Mouse (Mus musculus) liver, postnatal 0 days (tissue): Measurements from ENCODE around the gene Vti1a. TPM values are rescaled to one million over a fixed set of nuclear protein-coding genes. Genes with fewer than 3 reads are reported as not detected.

Experiments
- ATAC-seq: fragments of 200-750 bp; cut with Nextera tagmentation; 2 replicates; pipeline ENCODE4 v1.8.0; 2017; ENCODE audit warnings: mild to moderate bottlenecking, moderate library complexity
- DNase-seq: peaks from one replicate; pipeline ENCODE4 v3.0.0-alpha.2; 2016
- H3K27ac ChIP-seq: fragments of 300-500 bp; sonication (generic); 2 replicates; pipeline ENCODE4 v1.5.1; 2014; ENCODE audit warnings: antibody characterized with exemption, moderate library complexity, mild to moderate bottlenecking, low read depth
- H3K27me3 ChIP-seq: fragments of 300-500 bp; sonication (generic); 2 replicates; pipeline ENCODE4 v1.6.1; 2014; ENCODE audit warnings: low read length, control low read depth, mixed read lengths; ENCODE audit not compliant: insufficient read depth
- H3K36me3 ChIP-seq: fragments of 300-500 bp; sonication (generic); replicated peaks from 2 replicates; pipeline ENCODE4 v1.6.1; 2014; ENCODE audit warnings: mild to moderate bottlenecking, control low read depth, low read length, moderate library complexity, mixed read lengths; ENCODE audit not compliant: insufficient read depth
- H3K4me1 ChIP-seq: fragments of 300-500 bp; sonication (generic); 2 replicates; pipeline ENCODE4 v1.6.1; 2014; ENCODE audit warnings: antibody characterized with exemption, mild to moderate bottlenecking, control low read depth; ENCODE audit not compliant: insufficient read depth
- H3K4me2 ChIP-seq: fragments of 300-500 bp; sonication (generic); 2 replicates; pipeline ENCODE4 v1.6.1; 2014; ENCODE audit warnings: low read depth, mild to moderate bottlenecking, low read length, moderate library complexity, mixed read lengths
- H3K4me3 ChIP-seq: fragments of 300-500 bp; sonication (generic); 2 replicates; pipeline ENCODE4 v1.5.1; 2014; ENCODE audit warnings: low read depth, low read length
- H3K9ac ChIP-seq: fragments of 300-500 bp; sonication (generic); replicated peaks from 2 replicates; pipeline ENCODE4 v1.6.1; 2014; ENCODE audit warnings: mild to moderate bottlenecking, moderate library complexity
- H3K9me3 ChIP-seq: fragments of 300-500 bp; sonication (generic); 2 replicates; pipeline ENCODE4 v1.6.1; 2016; ENCODE audit warnings: mild to moderate bottlenecking, control low read depth, low read length, mixed read lengths
- CTCF ChIP-seq: sonication (generic); IDR thresholded peaks from 2 replicates; pipeline ENCODE4 v1.5.1; 2016; ENCODE audit warnings: antibody characterized with exemption, low read depth
- EP300 ChIP-seq: IDR thresholded peaks from 2 replicates; pipeline ENCODE4 v1.6.1; 2016; ENCODE audit warnings: antibody characterized with exemption, low read depth, mild to moderate bottlenecking
- WGBS: fragments of 180-500 bp; shearing (Covaris S2); extraction: QIAGEN DNeasy Blood & Tissue Kit; methylation state at CpG from one replicate; pipeline ENCODE4 v1.1.7; 2014; ENCODE audit not compliant: insufficient replicate concordance; 5-methylcytosine and 5-hydroxymethylcytosine counted together
- polyA plus RNA-seq: library from polyadenylated mRNA; unstranded; fragments of >200 nt; fragmentation: Nextera tagmentation; extraction: Ambion mirVana; gene quantifications from 2 replicates; pipeline ENCODE4 v1.2.1, GENCODE M21; 2015

Vti1a gene
- polyA plus RNA-seq, 1 experiment from 2014 or later: 10.5 TPM

- Histone ChIP-seq H3K27ac (no peak overlapping the region), H3K27me3 (no peaks in the 10 kb centered on the region), H3K9me3 (no peaks in the 10 kb centered on the region), H3K36me3 (no peaks in the 10 kb centered on the region), H3K4me3 (no peak overlapping the region), H3K9ac (no peak overlapping the region), H3K4me1 (0 out of 2 replicates have a peak, but pooled peaks cover 2% of the 10 kb centered on the region), H3K4me2 (no peak overlapping the region)
- TF ChIP-seq EP300: no peak
- TF ChIP-seq CTCF: no peak
- DNase-seq: no peak
- no peak for ATAC-seq
- WGBS: 86% methylated on average over 8 of the region's 8 CpGs
Measured at GRCm38 (mm10) chr19:55616937-55617336, 300.8 kb downstream of the Vti1a start.

- no peak overlapping the region for H3K27ac ChIP-seq
- H3K4me3 ChIP-seq: no peak overlapping the region
- H3K4me2 ChIP-seq: no peak overlapping the region
- 0 out of 2 replicates have a peak, but pooled peaks cover 2% of the 10 kb centered on the region for H3K4me1 ChIP-seq
- no peak overlapping the region for H3K9ac ChIP-seq
- H3K36me3 ChIP-seq: no peaks in the 10 kb centered on the region
- ATAC-seq: no peak
- H3K9me3 ChIP-seq: no peaks in the 10 kb centered on the region
- no peak for DNase-seq
- WGBS: 78% methylated on average over 7 of the region's 7 CpGs
- no peaks in the 10 kb centered on the region for H3K27me3 ChIP-seq
- no peak for TF ChIP-seq CTCF
- no peak for TF ChIP-seq EP300
Measured at GRCm38 (mm10) chr19:55618546-55618945, 302.5 kb downstream of the Vti1a start.

- no peak for DNase-seq
- Histone ChIP-seq H3K4me2 (no peak overlapping the region), H3K27ac (no peak overlapping the region), H3K27me3 (no peaks in the 10 kb centered on the region), H3K36me3 (no peaks in the 10 kb centered on the region), H3K9ac (no peak overlapping the region), H3K4me3 (no peak overlapping the region), H3K4me1 (0 out of 2 replicates have a peak, but pooled peaks cover 2% of the 10 kb centered on the region), H3K9me3 (no peaks in the 10 kb centered on the region)
- no peak for TF ChIP-seq EP300
- no peak for TF ChIP-seq CTCF
- 76% methylated on average over 14 of the region's 14 CpGs for WGBS
- ATAC-seq: no peak
Measured at GRCm38 (mm10) chr19:55620411-55621008, 304.4 kb downstream of the Vti1a start.

- H3K4me3 ChIP-seq: no peak overlapping the region
- no peaks in the 10 kb centered on the region for H3K9me3 ChIP-seq
- DNase-seq: no peak
- no peak overlapping the region for H3K4me2 ChIP-seq
- no peak for TF ChIP-seq EP300
- TF ChIP-seq CTCF: no peak
- no peak overlapping the region for H3K9ac ChIP-seq
- H3K27me3 ChIP-seq: no peaks in the 10 kb centered on the region
- no peak for ATAC-seq
- 0 out of 2 replicates have a peak, but pooled peaks cover 2% of the 10 kb centered on the region for H3K4me1 ChIP-seq
- H3K36me3 ChIP-seq: no peaks in the 10 kb centered on the region; the same call in 1 of the 2 replicates
- WGBS: 81% methylated on average over 12 of the region's 12 CpGs
- no peak overlapping the region for H3K27ac ChIP-seq
Measured at GRCm38 (mm10) chr19:55621011-55621625, 305.0 kb downstream of the Vti1a start.

GRCm38 (mm10) chr19:55622821-55623220, 306.7 kb downstream of the Vti1a start:
- Histone ChIP-seq H3K4me2 (no peak overlapping the region), H3K9ac (no peak overlapping the region), H3K27ac (no peak overlapping the region), H3K9me3 (no peaks in the 10 kb centered on the region), H3K27me3 (no peaks in the 10 kb centered on the region), H3K4me3 (no peak overlapping the region), H3K36me3 (no peaks in the 10 kb centered on the region; the same call in 1 of the 2 replicates), H3K4me1 (0 out of 2 replicates have a peak, but pooled peaks cover 2% of the 10 kb centered on the region)
- TF ChIP-seq CTCF: no peak
- no peak for TF ChIP-seq EP300
- ATAC-seq (no peak), DNase-seq (no peak)
- 80% methylated on average over 18 of the region's 18 CpGs for WGBS

DNA sequence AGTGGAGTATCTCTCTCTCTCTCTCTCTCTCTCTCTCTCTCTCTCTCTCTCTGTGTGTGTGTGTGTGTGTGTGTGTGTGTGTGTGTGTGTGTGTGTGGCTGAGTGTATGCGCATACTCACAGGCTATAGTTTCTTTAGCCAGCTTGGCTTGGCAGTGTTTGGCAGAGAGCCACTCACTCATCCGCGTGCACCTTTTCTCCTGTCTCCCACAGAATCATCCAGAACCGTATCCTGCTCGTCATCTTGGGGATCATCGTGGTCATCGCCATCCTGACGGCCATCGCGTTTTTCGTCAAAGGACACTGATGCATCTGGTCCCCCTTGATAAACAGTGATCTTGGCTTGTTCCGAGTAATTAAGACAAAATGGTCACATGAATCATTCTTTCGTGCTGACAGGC, 307.5 kb downstream of the Vti1a start:
- DNase-seq: no peak
- WGBS: 89% methylated on average over 13 of the region's 13 CpGs
- TF ChIP-seq EP300: no peak
- no peak for TF ChIP-seq CTCF

More for the DNA sequence above, 307.5 kb downstream of the Vti1a start:
- H3K27me3 ChIP-seq: no peaks in the 10 kb centered on the region
- no peak overlapping the region for H3K9ac ChIP-seq
- H3K27ac ChIP-seq: no peak overlapping the region
- no peak overlapping the region for H3K4me3 ChIP-seq
- 0 out of 2 replicates have a peak, but pooled peaks cover 2% of the 10 kb centered on the region for H3K4me1 ChIP-seq
- ATAC-seq: no peak
- H3K36me3 ChIP-seq: no peaks in the 10 kb centered on the region; the same call in 1 of the 2 replicates
- no peak overlapping the region for H3K4me2 ChIP-seq
- H3K9me3 ChIP-seq: no peaks in the 10 kb centered on the region
